Mouse (Mus musculus) embryonic stem cell, embryonic (primary cell): ENCODE results near the gene Rtl8c.
"Not testable (repeated sequence)": the region's sequence is repeated elsewhere in the genome, so short reads cannot be mapped to it uniquely, and the experiment has no call there.

ENCODE experiments used
- CTCF ChIA-PET, 4 experiments: fragments of 300-600 bp in 2 of 4; fragments of 350-600 bp in 2 of 4; sonication (Branson Sonifier 250); formaldehyde crosslinking; loops; one replicate each; lab custom pipeline; 2022; ENCODE audit warnings: inconsistent platforms in 2 of 4; lab: Charles Lee
- POLR2A ChIA-PET, 4 experiments: fragments of 300-600 bp in 2 of 4; fragments of 350-600 bp in 2 of 4; sonication (Branson Sonifier 250); formaldehyde crosslinking; loops; one replicate each; lab custom pipeline; 2022; ENCODE audit warnings: antibody characterized with exemption in 4 of 4, inconsistent platforms in 1 of 4; lab: Charles Lee

The Rtl8c gene

DNA sequence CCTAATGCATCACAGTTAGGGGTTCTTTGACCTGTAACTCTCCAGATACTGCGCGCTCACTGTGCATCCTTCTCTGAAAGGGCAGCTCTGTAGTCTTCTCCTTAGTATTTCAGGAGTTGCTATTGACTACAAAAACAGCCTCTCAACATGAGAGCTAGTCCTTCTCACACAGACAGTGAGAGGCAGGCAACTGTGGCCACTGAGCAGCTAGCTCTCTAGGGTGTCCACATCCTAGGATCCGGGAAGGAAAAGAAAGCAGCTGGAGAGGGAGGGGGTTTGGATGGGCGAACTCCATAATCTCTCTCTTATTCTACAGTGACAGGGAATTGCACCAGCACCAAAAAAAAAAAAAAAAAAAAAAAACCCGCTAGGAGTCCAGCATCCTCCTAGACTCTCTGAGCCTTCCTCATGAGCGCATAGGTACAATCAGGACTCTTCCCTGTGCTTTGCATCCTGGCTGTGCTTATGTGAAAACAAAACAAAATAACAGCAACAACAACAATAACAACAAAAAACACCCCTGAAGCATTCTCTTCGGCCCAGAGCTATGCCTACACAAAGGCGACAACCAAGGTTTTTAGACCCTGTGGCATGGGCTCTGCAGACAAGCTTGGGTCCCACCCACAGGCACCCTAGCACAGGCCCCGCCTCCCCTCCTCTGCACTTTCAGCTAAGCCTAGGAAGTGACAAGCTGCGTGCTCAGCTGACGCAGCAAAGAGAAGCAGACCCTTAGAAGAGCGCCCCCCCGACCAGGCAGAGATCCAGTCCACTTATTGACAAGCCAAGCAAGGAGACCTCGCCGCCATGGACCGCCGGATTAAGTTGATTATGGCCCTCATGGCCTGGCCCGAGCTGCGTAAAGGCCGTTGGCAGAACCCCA lies at the start of gene Rtl8c:
Gene Rtl8c, plus strand, starts transcription at position 791 of the 880 bp plus-strand sequence.
- POLR2A ChIA-PET: interaction anchor here in 1 of 4 experiments (0.5 kb wide), 1 partner anchor 266 kb away, joined by 3 read pairs; no protein-coding TSS in a partner anchor
- CTCF ChIA-PET: interaction anchor here in 1 of 4 experiments (1.2 kb wide), 1 partner anchor 70 kb away, joined by 3 read pairs; no protein-coding TSS in a partner anchor

DNA sequence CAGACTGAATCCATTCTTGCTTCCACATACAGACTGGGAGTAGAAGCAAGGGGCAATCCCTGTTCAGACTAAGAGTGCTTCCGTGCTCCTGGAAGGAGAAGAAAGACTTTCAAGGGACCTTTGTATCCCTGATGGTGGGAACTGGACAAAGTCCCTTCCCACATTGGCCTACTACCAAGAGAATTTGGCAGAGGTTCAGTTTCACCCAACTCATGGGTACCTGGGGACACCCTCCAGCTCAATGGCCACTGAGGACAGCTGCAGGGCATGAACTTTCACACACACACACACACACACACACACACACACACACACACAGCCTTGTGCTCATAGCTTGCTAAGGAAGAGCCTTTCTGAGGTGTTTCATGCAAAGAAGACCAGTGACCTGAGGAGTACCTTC lies 28.5 kb upstream of the Rtl8c start:
- CTCF ChIA-PET: interaction anchor here in 1 of 4 experiments (0.5 kb wide), 1 partner anchor 1666 kb away, joined by 3 read pairs; no protein-coding TSS in a partner anchor
- POLR2A ChIA-PET: no interaction called here

DNA sequence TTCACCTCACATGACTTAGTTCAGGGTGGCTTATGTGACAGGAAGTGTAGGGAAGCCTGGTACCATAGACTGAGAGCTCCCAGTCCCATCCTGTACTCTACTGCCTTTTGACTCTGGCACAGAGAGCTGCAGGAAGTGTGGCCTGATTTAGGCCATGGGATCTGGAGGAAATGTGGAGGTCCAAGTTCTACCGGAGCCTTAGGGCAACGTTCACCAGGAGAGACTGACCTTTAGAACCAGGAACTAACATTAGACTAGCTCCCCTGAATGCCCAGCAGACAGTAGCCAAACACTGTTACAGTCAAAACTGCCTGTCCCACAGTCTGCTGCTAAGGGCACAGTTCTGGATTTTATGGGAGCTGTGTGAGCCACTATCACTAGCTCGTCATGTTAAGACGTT lies 26.4 kb upstream of the Rtl8c start:
- CTCF ChIA-PET, POLR2A ChIA-PET: not testable (repeated sequence)

DNA sequence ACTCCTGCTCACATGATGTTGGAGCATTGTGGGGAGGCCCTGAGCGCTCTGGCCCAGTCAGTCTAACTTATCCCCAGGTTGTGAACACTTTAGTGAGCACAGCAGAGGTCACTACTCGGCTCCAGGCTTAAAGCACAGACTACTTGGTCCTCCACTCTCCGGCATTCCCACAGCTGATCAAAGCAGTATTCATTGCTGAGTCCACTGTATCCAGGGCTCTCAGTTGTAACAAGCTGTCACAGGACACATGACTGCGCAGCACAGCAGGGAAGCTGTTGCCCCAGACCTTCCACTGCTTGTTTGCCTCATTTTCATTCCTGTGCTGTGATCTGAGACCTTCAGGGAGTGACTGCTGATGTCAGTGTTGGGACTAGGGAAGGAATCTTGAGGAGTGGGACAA lies 24.4 kb upstream of the Rtl8c start:
- CTCF ChIA-PET, POLR2A ChIA-PET: not testable (repeated sequence)

DNA sequence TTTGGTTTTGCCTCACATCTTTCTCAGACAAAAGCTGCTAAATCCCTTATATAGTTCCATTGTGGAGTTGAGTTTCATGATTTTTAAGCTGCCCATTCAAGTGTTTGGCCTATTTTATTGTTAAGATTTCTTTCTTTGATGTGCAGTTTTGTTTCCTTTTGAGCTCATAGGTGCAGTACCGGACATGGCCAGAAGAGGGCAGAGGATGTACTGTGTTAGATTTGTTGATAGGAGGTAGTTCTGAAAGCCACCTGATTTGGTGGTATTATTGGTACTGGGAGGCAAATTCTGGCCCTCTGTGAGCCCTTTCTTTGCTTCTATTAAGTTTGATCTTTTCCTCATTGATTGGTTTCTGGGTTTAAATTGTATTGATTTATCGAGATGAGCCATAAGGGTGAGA lies 7.8 kb upstream of the Rtl8c start:
- POLR2A ChIA-PET, CTCF ChIA-PET: not testable (repeated sequence)

DNA sequence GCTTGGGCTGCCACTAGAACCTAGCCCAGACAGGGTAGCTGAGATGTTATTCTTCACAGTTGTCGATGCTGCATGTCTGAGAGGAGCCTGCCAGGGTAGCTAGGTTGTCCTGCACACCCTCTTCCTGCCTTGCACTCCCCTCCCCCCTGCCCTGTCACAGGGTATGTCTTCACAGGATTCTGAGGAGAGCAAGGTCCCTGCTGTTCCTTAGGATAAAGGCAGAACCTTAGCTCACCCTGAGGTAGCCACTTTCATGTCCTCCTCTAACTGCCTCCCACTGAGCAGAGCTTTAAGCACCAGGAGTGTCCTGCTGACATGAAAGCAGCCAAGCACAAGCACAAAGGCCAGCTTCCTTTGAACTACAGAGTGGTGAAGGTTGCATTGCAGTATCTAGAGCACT lies 1.7 kb upstream of the Rtl8c start:
- POLR2A ChIA-PET, CTCF ChIA-PET: not testable (repeated sequence)

DNA sequence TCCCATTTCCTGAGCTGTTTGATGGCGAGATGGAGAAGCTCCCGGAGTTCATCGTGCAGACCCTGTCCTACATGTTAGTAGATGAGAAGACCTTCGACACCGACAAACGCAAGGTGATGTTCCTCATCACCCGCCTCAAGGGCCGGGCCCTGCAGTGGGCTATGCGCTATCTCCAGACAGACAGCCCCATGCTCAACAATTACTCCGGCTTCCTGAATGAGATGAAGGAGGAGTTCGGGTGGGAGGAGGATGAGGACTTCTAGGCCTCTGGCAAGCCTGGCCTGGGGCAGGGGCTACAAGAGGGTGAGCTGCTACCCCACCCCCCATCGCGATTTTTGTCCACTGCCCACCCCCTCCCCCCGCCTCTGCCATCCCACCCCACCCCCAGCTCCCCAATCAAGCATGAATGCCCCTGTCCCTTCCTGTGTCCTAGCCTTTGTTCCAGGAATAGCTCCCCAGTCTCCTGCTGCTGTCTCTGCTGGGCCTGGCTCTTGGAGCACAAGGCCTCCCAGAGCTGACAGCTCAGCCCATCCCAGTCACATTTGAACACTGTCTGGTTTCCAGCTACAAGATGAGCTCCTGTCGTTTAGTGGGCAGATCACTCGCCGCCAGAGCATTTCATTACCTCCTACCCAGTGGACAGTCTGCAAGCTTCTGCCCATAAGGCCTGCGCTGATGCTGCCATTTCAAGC lies 436 bp downstream of the Rtl8c start:
- CTCF ChIA-PET: interaction anchor here in 1 of 4 experiments (1.2 kb wide), 1 partner anchor 69 kb away, joined by 3 read pairs; no protein-coding TSS in a partner anchor
- POLR2A ChIA-PET: interaction anchor here in 2 of 4 experiments (0.5 to 0.6 kb wide), 2 partner anchors 267 to 850 kb away, joined by 3 read pairs; no protein-coding TSS in a partner anchor

DNA sequence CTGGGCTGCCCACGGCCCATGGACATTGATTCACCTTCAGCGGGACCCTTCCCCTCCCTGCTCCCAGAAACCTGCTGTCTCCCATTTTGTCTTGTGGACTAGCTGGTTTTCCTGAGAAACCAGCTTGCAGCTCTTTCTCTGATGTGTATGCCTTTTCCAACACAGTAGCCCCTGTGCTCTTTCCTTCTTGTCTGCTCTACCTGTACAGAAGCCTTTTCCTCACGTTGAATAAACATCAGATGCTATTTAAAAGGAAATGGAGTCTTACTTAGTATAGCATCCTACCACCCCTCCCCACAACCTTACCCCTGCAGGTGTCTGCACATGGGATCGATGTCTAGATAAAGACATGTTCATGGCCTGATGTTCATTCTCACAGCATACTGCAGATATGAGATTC lies 1.0 kb downstream of the Rtl8c start, which contains the start of gene Gm14597:
Gene Gm14597, minus strand, starts transcription at position 101 of the 400 bp plus-strand sequence.
- CTCF ChIA-PET, POLR2A ChIA-PET: not testable (repeated sequence)

DNA sequence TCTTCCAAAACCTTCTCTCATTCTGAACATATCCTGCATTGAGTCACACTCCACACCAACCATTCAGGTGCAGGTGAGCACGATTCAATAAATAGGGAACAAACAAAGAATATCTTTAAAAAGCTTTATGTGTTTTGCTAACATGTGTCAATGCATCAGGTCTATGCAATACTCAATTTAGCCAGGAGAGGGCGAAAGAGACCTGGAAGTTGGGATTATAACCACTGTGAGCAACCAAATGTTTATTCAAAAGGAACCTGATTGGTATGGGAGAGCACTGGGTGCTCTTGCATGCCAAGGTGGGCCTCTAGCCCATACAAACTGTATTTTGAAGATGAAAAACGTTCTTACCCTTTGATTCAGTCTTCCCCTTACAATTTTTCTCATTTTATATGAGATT lies 2.7 kb downstream of the Rtl8c start:
- ChIA-PET CTCF (interaction anchor here in 3 of 4 experiments (0.5 to 1.0 kb wide), 4 partner anchors 16 to 165 kb away, joined by 3 to 7 read pairs (median 4); partner anchors contain the start of gene Zfp36l3 (in 2 of the 3)), POLR2A (no interaction called here)

DNA sequence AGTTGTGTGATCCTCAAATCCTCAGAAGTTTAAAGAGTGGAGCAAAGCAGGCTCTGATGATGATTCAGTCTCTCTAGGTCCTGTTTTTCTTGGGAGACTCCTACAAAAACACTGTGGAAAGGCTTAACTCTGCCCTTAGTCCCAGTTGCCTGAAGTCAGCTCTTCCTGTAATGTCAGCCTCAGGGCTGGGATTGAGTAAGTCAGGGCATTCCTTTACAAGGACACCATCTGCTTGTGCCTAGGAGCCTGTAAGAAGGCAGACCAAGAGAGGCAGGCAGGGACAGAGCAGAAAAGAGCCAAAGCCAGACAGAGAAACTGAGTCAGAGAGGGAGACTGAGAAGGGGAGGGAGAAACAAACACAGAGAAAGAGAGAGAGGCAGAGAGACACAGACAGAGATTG lies 3.6 kb downstream of the Rtl8c start:
- CTCF ChIA-PET, POLR2A ChIA-PET: not testable (repeated sequence)

DNA sequence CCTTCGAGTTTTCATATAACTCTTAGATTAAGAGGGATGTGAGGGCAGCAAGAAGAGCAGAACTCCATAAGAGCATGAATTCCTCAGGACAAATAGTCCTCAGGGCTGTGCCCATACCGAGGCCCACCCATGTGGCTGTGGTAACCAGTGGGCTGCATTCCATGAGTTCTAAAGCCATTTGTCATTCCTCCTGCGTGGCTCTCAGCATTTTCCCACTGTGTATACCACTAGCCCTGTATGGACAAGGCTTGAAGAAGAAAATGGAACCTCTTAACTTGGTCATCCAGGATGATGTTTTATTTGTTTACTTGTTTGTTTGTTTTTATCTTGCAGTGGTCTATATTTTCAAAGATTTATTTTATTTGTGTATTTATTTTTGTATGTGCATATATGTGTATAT lies 30.3 kb downstream of the Rtl8c start:
- CTCF ChIA-PET, POLR2A ChIA-PET: not testable (repeated sequence)

DNA sequence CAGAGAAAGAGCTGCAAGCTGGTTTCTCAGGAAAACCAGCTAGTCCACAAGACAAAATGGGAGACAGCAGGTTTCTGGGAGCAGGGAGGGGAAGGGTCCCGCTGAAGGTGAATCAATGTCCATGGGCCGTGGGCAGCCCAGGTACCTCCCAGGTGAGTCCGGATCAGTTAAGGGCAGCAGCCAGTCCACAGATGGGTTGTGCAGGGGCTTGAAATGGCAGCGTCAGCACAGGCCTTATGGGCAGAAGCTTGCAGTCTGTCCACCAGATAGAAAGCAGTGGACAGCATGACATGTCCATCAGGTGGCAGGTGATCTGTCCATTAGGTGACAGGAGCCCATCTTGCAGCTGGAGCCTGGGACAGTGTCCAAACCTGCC lies 34.8 kb downstream of the Rtl8c start:
- POLR2A ChIA-PET, CTCF ChIA-PET: not testable (repeated sequence)

DNA sequence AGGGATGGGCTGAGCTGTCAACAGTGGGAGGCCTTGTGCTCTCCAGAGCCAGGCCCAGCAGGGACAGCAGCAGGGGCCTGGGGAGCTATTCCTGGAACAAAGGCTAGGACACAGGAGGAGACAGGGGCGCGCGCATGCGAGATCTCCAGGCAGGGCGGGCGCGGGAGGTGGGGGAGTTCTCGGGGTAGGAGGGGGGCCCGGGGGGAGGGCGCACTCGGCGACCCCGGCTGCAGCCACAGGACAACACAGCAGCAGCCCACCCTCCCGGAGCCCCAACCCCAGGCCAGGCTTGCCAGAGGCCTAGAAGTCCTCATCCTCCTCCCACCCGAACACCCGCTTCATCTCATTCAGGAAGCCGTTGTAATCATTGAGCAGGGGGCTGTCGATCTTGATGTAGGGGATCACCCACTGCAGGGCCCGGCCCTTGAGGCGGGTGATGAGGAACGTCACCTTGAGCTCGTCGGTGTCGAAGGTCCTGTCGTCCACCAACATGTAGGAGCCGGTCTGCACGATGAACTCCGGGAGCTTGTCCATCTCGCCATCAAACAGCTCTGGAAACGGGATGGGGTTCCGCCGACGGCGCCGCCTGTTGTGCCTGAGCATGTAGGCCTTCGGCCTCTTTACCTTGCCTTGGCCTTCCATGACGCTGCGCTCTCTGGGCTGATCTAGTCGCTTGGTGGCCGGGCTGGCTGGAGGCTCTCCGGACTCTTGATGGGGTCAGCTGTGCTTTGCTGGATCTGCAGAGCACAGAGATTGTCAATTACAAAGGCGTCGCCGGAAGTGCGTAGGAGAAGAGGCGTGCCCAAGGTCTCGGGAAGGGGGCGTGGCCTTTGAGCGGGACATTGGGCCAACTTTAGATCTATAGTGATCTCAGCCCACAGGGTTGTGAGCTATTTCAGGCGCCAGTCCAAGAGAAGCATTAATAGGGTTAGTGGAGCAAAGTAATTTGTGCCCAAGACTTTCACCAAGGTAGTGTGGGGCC lies 35.4 kb downstream of the Rtl8c start, which contains the start of gene Rtl8a:
Gene Rtl8a, minus strand, starts transcription at position 703 of the 982 bp plus-strand sequence.
- CTCF ChIA-PET, POLR2A ChIA-PET: not testable (repeated sequence)

DNA sequence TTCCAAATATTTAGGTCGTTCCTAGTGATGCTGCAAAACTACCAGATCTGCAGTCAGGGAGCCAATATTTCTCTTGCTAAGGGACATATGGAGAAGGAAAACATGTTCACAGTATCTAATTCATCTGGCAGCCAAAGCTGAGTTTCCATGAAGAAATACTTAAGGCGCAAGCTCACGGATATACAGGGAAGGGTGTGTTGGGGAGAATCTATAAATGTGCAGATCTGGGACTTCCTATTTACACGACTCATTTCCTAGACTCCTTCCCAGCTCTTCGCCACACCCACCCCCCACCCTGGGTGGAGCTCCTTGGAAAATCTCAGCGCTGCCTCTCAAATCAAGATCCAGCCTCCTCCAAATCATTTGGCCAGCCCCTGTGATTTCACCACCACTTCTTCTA lies 38.1 kb downstream of the Rtl8c start:
- ChIA-PET POLR2A (no interaction called here), CTCF (no interaction called here)

DNA sequence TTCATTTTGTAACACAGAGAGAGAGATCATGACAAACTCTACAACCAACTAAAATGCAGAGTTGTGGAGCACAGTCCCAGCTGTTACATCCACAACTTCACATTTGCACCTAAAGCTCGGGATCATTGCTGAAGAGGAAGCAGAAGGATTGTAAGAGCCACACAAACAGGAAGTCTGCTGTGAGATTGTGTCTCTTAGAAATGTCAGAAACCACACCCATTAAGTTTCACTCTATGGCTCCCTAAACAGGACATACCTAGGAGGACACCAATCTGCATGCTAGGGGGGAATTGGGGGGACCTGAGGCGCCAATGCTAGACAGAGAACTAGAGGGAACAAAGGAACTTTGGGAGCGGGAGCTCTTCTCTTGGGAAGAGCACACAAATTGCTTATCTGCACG lies 45.1 kb downstream of the Rtl8c start:
- CTCF ChIA-PET, POLR2A ChIA-PET: not testable (repeated sequence)
